Mouse (Mus musculus): ENCODE results near the gene Wbp11.

- TF ChIP-seq CTCF (IDR thresholded peaks at IDR 0.05; ENCODE audit: extremely low read depth, insufficient read length, insufficient replicate concordance, low read depth, low read length) (no peak), POLR2A (IDR thresholded peaks at IDR 0.05; ENCODE audit: low read depth, low read length) (no peak)
Observed at GRCm38 (mm10) chr6:136815381-136815780, 12.7 kb downstream of the Wbp11 start.

Data from small intestine, adult 2 months (tissue).